In the genomic region with DNA sequence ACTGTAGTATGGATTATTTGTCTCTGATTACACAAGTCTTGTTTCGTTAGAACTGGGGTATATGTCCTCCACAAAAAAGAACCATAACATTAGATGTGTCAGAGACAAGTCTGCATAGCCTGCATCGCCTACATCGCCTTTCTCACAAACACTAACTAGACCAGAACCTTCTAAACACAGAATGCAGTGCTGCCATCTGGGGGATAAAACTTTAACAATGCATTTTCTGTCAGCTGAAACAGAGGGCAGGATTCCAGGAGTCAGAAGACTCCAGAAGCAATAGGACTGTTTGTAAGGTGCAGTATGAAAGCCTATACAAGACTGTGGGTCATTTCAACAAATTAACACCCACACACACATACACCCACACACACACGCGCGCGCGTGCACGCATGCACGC, we compare ENCODE assay signal across 8 mouse cellular contexts.
DNase-seq lines count a peak whose midpoint lies in the region; ATAC-seq and TF ChIP-seq lines count a peak whose summit lies in the region.

No protein-coding gene starts in this region.

- H3K27ac ChIP-seq in limb, embryonic 12.5 days: no peak overlapping the region
- H3K27ac ChIP-seq in limb, embryonic 10.5 days: no peak overlapping the region
- no peak overlapping the region for H3K27ac ChIP-seq in forebrain, embryonic 15.5 days (replicated peaks)
- H3K27ac ChIP-seq in gastrocnemius, adult 2 months: no peak overlapping the region

- no peaks in the 10 kb centered on the region for H3K9me3 ChIP-seq in limb, embryonic 12.5 days
- H3K9me3 ChIP-seq in limb, embryonic 10.5 days (replicated peaks): no peaks in the 10 kb centered on the region
- H3K9me3 ChIP-seq in forebrain, embryonic 15.5 days: no peaks in the 10 kb centered on the region

- H3K27me3 ChIP-seq in limb, embryonic 12.5 days: no peaks in the 10 kb centered on the region
- H3K27me3 ChIP-seq in limb, embryonic 10.5 days (ENCODE audit: low read depth, poor library complexity, severe bottlenecking): no peaks in the 10 kb centered on the region
- no peaks in the 10 kb centered on the region for H3K27me3 ChIP-seq in forebrain, embryonic 15.5 days

- TF ChIP-seq CTCF in gastrocnemius, adult 2 months (IDR thresholded peaks at IDR 0.05): no peak

- intact Hi-C loops in gastrocnemius, adult 2 months (cut with DNase I): no loop called here

- 80% methylated on average over 10 of the region's 10 CpGs for WGBS in limb, embryonic 12.5 days
- WGBS in limb, embryonic 10.5 days: 88% methylated on average over 10 of the region's 10 CpGs
- WGBS in forebrain, embryonic 15.5 days: 76% methylated on average over 10 of the region's 10 CpGs

- DNase-seq in limb, embryonic 10.5 days (ENCODE audit: low spot score): no peak
- DNase-seq in brain, adult 2 months (ENCODE audit: low read depth, low spot score): peak; percentile 94
- DNase-seq in layer of hippocampus, postnatal 25 days (ENCODE audit: extremely low spot score in 1 of 2, low spot score in 1 of 2): peak; percentile 25 to 40
- DNase-seq in retina, postnatal 7 days (ENCODE audit: low read depth, low spot score): peak; percentile 20
- no peak for DNase-seq in heart, adult 11 months
- DNase-seq in gastrocnemius, adult 2 months: no peak

- H3K4me3 ChIP-seq in limb, embryonic 12.5 days (replicated peaks): no peak overlapping the region
- H3K4me3 ChIP-seq in limb, embryonic 10.5 days: no peak overlapping the region
- H3K4me3 ChIP-seq in forebrain, embryonic 15.5 days: no peak overlapping the region
- H3K4me3 ChIP-seq in gastrocnemius, adult 2 months: no peak overlapping the region

- peak; percentile 47; the same call in 1 of the 2 replicates for ATAC-seq in limb, embryonic 12.5 days (ENCODE audit: insufficient number of reproducible peaks, insufficient read depth, low FRiP score, low TSS enrichment, low read depth)
- ATAC-seq in forebrain, embryonic 15.5 days (replicated peaks): peak; percentile 68

- H3K4me1 ChIP-seq in limb, embryonic 12.5 days (replicated peaks): no peaks in the 10 kb centered on the region
- H3K4me1 ChIP-seq in limb, embryonic 10.5 days: no peaks in the 10 kb centered on the region
- no peaks in the 10 kb centered on the region for H3K4me1 ChIP-seq in forebrain, embryonic 15.5 days

- H3K9ac ChIP-seq in limb, embryonic 12.5 days (replicated peaks): no peak overlapping the region
- H3K9ac ChIP-seq in forebrain, embryonic 15.5 days (replicated peaks): no peak overlapping the region

- no peak overlapping the region for H3K4me2 ChIP-seq in limb, embryonic 12.5 days
- no peak overlapping the region for H3K4me2 ChIP-seq in forebrain, embryonic 15.5 days (replicated peaks)

- H3K36me3 ChIP-seq in limb, embryonic 12.5 days: no peaks in the 10 kb centered on the region
- H3K36me3 ChIP-seq in limb, embryonic 10.5 days: no peaks in the 10 kb centered on the region
- H3K36me3 ChIP-seq in forebrain, embryonic 15.5 days: no peaks in the 10 kb centered on the region

Comparison
In these comparisons a context has a peak if more than half of its experiments do, and no peak if none do; other contexts are left out.
1. DNase-seq: peak in brain, adult 2 months (single experiment), layer of hippocampus, postnatal 25 days (2 of 2) and retina, postnatal 7 days (single experiment); none in limb, embryonic 10.5 days (single experiment), heart, adult 11 months (single experiment) and gastrocnemius, adult 2 months (single experiment).